Mouse (Mus musculus): ENCODE data around the gene Cyfip2.
A peak's percentile ranks its signal among the peaks of the same experiment; 100 is the strongest.
"Not testable (repeated sequence)": the region's sequence is repeated elsewhere in the genome, so short reads cannot be mapped to it uniquely, and the experiment has no call there.

Cyfip2 gene

GRCm38 (mm10) chr11:46194175-46194574, 118.5 kb downstream of the Cyfip2 start:
- DNase-seq (ENCODE audit: low read depth, low spot score), result no peak

DNA sequence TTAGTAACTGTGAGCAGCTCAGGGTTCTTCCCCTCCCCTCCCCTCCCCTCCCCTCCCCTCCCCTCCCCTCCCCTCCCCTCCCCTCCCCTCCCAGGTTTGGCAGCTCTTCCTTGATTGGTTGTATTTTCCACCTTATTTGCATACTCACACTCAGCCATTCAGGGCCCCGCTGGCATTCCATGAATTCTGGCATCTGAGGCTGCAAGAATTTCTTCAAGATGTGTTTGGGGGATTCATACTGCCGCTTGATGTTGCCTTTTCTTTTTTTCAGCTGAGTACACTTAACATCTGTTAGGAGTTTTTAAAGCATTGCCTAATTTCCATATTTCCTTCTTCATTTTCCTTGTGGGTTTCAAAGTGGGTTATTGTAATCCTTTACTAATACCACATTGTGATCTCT, 124.4 kb downstream of the Cyfip2 start:
- DNase-seq (ENCODE audit: low read depth, low spot score), result no peak

- DNase-seq (ENCODE audit: low read depth, low spot score), result no peak
Measured at GRCm38 (mm10) chr11:46185486-46185885, 127.2 kb downstream of the Cyfip2 start.

DNA sequence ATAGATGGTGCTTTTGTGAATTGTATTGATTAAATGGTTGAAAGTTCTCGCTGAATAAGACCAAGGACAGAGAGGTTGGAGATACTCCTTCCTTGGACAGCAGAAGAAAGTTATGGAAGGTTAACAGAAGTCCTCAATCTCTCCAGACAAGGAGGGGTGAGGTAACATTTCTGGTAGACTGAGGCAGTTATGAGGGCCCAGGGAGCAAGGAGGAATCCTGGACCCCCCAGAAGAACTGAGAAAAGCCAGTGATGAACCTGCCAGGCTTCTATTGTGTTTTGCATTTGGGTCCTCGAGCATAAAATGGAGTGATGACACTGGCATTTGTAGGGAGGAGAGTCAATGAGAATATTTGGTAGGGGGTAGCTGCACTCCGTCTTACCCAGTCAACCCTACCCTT, 127.7 kb downstream of the Cyfip2 start:
- DNase-seq (ENCODE audit: low read depth, low spot score), result no peak

- DNase-seq (ENCODE audit: low read depth, low spot score), result not testable (repeated sequence)
Measured at GRCm38 (mm10) chr11:46182031-46182430, 130.6 kb downstream of the Cyfip2 start.

DNA sequence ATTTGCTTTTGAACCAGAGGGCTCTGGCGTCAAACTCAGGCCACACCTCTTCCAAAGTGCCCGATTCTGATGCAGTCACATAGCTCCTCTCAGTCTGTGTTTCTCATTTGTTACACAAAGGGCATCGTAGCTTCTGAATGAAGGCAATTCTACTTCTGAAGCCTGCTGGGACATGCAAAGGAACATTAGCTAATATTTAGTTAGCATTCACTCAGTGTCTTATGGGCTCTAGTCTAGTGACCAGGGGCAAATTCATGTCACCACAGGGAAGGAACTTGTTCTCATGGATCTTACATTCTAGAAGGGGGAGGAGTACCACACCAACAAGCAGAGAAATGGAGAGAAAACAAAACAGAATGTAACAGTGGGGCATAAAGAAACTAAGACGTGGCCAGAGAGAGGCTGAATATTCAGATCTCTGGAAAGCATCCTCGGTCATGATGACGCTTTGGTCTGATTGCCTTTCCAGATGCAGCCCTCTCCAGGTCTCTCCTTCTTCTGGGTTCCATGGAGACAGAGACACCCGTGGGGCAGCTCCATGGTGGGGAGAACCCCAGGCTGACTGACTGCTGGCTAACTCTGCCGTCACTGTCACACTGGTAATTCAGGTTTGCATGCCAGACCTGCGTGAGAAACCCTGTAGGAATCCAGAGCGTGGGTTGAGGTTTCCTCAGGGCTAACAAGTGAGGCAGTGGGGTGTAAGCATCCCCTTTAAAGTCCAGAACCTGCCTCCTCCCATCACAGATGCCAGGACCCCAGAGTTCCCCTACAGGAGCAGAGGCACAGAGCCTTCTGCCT, 135.2 kb downstream of the Cyfip2 start:
- no peak for DNase-seq (ENCODE audit: low read depth, low spot score)

DNA sequence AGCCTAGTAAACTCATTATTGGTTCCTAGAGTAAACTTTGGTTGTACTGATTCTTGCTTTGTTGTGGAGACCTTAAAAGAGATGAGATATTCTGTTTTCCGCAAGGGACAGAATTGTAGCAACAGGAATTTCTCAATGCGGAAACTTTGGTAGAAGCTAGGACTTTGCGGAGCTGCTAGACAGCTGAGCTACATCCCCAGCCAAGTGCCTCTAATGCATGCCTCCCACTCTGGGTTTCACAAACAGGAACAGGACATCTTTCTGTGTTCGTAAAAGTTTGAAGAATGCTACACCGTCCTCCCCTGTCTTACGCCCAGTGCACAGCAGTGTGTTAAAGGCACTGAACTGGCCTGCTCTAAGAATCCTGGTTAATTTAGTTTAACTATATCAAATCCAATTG, 136.5 kb downstream of the Cyfip2 start:
- DNase-seq (ENCODE audit: low read depth, low spot score), result no peak

DNA sequence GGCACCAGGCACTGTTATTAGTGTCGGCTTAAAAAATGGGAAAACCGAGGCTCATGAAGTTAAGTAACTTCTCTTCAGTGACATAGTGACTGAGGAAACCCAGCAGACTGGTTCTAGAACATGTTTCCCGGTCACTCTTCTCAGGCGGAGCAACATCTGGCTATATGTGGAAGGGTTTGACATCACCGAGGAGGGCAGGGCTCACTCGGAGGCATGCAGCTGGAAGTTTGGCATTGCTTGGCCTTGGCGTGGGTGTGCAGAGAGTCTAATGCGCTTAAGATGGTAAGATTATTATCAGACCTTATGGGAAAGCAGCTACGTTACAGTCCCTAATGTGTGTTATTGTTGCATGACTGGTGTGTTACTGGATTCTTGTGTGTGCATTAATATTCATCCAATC, 140.5 kb downstream of the Cyfip2 start:
- DNase-seq (ENCODE audit: low read depth, low spot score), result no peak

- DNase-seq (ENCODE audit: low read depth, low spot score), result no peak
Measured at GRCm38 (mm10) chr11:46169908-46170307, 142.8 kb downstream of the Cyfip2 start.

GRCm38 (mm10) chr11:46168506-46168905, 144.2 kb downstream of the Cyfip2 start:
- DNase-seq (ENCODE audit: low read depth, low spot score), result no peak

DNA sequence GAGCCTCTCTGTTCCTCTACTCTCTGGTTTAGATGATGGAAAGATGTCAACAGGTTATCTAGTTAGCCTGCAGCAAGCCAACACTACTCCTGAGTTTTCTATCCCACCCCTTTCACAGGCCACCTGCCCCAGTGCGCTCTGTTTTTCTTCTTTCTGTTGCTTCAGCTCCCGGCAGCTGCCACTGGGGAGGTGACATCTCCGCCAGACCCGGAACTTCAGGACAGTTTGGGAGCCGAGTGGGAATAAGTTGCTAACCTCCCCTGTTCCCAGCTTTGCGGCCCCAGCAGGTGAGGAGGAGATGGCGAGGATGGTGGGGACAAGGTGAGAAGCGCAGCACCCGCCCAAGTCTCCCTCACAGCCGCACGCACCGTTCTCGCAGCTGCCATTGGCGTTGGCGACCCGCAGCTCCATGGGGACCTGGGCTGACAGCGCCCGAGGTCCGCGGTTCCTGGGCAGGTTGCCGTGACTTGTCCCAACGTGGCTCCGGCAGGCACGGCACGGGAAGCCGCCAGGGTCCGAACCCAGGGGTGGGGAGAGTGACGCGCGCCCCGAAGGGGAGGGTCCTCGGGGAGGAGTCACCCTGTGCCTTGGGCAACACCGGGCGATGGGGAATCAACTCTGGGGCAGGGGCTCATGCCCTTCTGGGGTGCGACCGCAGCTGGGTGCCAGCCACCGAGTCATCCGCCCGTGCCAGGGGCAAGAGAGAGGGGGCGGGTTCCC, 146.6 kb downstream of the Cyfip2 start, which contains the start of gene Nipal4:
Gene Nipal4 (minus strand): TSS at position 643 of the 720 bp plus-strand sequence.
- DNase-seq (ENCODE audit: low read depth, low spot score), result peak; percentile 9

DNA sequence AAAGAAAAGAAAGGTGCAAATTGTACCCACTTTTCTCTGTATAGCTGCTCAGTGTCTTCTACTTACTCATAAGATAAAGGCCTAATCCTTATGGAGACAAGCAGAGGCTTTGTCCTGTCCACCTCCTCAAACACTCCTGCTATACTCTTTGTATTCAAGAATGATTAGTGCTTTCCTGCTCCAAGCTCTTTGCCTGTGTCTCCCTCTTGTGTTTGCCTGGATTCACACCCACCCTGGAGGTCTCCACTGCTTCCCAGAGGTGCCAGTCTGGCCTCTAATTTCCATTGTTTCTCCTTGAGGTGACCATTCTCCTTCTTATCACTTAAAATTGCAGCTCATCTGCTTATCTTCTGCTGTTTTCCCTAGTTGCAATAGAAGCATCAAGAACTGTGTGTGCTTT, 155.2 kb downstream of the Cyfip2 start:
- no peak for DNase-seq (ENCODE audit: low read depth, low spot score)

GRCm38 (mm10) chr11:46156945-46157344, 155.7 kb downstream of the Cyfip2 start:
- no peak for DNase-seq (ENCODE audit: low read depth, low spot score)

- no peak for DNase-seq (ENCODE audit: low read depth, low spot score)
Measured at GRCm38 (mm10) chr11:46146619-46147018, 166.0 kb downstream of the Cyfip2 start.

GRCm38 (mm10) chr11:46145163-46145875, 167.3 kb downstream of the Cyfip2 start:
- no peak for DNase-seq (ENCODE audit: low read depth, low spot score)

Data from CD4-positive helper T cell, adult 2 months (primary cell).